Mouse (Mus musculus) limb, embryonic 14.5 days (tissue): ENCODE data around the gene Rbfox3. TPM values are rescaled to one million over a fixed set of nuclear protein-coding genes. Genes with fewer than 3 reads are reported as not detected.

ENCODE experiments used
- ATAC-seq: fragments of 200-750 bp; cut with Nextera tagmentation; 2 replicates; pipeline ENCODE4 v1.8.0; 2017; ENCODE audit warnings: low read depth, moderate number of reproducible peaks, moderate TSS enrichment; ENCODE audit not compliant: low FRiP score
- DNase-seq: peaks from one replicate; pipeline ENCODE4 v3.0.0-alpha.2; 2015; ENCODE audit warnings: low spot score
- H3K27ac ChIP-seq: fragments of 300-500 bp; sonication (generic); replicated peaks from 2 replicates; pipeline ENCODE4 v1.5.1; 2014; ENCODE audit warnings: low read depth, mild to moderate bottlenecking, low read length, moderate library complexity, mixed read lengths
- H3K27me3 ChIP-seq: fragments of 300-500 bp; sonication (generic); 2 replicates; pipeline ENCODE4 v1.6.1; 2014; ENCODE audit warnings: low read length, mixed read lengths; ENCODE audit not compliant: control insufficient read depth, insufficient read depth
- H3K36me3 ChIP-seq: fragments of 300-500 bp; sonication (generic); 2 replicates; pipeline ENCODE4 v1.6.1; 2014; ENCODE audit warnings: mild to moderate bottlenecking, low read length, moderate library complexity, mixed read lengths; ENCODE audit not compliant: control insufficient read depth, insufficient read depth
- H3K4me1 ChIP-seq: fragments of 300-500 bp; sonication (generic); 2 replicates; pipeline ENCODE4 v1.6.1; 2014; ENCODE audit warnings: antibody characterized with exemption, low read length, mixed read lengths; ENCODE audit not compliant: control insufficient read depth, insufficient read depth
- H3K4me2 ChIP-seq: fragments of 300-500 bp; sonication (generic); replicated peaks from 2 replicates; pipeline ENCODE4 v1.6.1; 2014; ENCODE audit warnings: low read depth, mild to moderate bottlenecking, low read length, moderate library complexity; ENCODE audit not compliant: severe bottlenecking
- H3K4me3 ChIP-seq: fragments of 300-500 bp; sonication (generic); replicated peaks from 2 replicates; pipeline ENCODE4 v1.5.1; 2014; ENCODE audit warnings: low read length
- H3K9ac ChIP-seq: fragments of 300-500 bp; sonication (generic); 2 replicates; pipeline ENCODE4 v1.6.1; 2014; ENCODE audit warnings: mild to moderate bottlenecking, low read depth, low read length, moderate library complexity; ENCODE audit not compliant: severe bottlenecking
- H3K9me3 ChIP-seq: fragments of 300-500 bp; sonication (generic); 2 replicates; pipeline ENCODE4 v1.6.1; 2016; ENCODE audit warnings: low read length; ENCODE audit not compliant: control insufficient read depth
- POLR2A ChIP-seq: fragments of 200-500 bp; IDR thresholded peaks from 2 replicates; pipeline ENCODE4 v1.8.0; 2012; ENCODE audit warnings: inconsistent platforms, mild to moderate bottlenecking, moderate library complexity, borderline replicate concordance; ENCODE audit not compliant: insufficient read depth, insufficient read length; ENCODE audit errors: extremely low read depth
- WGBS: fragments of 180-500 bp; shearing (Covaris S2); extraction: QIAGEN DNeasy Blood & Tissue Kit; methylation state at CpG from one replicate; pipeline ENCODE4 v1.1.7; 2014; 5-methylcytosine and 5-hydroxymethylcytosine counted together
- polyA plus RNA-seq, 2 experiments: library from polyadenylated mRNA; depleted of rRNA in 1 of 2; stranded (reverse) in 1 of 2; unstranded in 1 of 2; fragments of >200 nt; fragmentation: Nextera tagmentation in 1 of 2; extraction: Ambion mirVana in 1 of 2; gene quantifications; 2 replicates each; pipeline versions ENCODE4 v1.2.1 to v1.2.3; 2012 to 2014

Rbfox3 gene
- polyA plus RNA-seq, 2 experiments, result 0.43 to 0.44 TPM

DNA sequence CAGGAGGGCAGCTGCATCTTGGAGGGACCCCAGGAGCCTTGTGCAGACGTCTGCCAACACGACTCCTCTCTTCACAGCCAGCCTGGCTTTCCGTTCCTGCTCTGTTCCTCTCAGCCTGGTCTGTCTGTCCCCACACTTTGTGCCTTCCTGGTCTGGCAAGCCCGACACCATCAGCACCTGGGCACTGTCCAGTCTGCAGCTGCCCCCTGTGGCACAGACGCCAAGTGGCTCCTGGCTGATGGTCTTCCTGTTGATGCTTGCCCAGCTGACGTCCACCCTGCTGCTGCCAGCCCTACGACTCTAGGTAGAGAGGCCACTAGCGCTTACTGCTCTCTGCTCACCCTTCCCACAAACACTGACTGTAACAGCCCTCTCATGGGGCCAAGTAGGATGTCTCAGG is 365.1 kb downstream of the Rbfox3 start:
- H3K27ac ChIP-seq, result no peak overlapping the region
- DNase-seq (no peak), ATAC-seq (no peak)
- no peak for TF ChIP-seq POLR2A
- no peaks in the 10 kb centered on the region for H3K9me3 ChIP-seq
- H3K4me2 ChIP-seq, result no peak overlapping the region
- H3K4me3 ChIP-seq, result no peak overlapping the region
- no peaks in the 10 kb centered on the region for H3K4me1 ChIP-seq
- H3K36me3 ChIP-seq, result no peaks in the 10 kb centered on the region
- H3K27me3 ChIP-seq, result no peaks in the 10 kb centered on the region
- 69% methylated on average over 8 of the region's 8 CpGs for WGBS
- no peak overlapping the region for H3K9ac ChIP-seq

DNA sequence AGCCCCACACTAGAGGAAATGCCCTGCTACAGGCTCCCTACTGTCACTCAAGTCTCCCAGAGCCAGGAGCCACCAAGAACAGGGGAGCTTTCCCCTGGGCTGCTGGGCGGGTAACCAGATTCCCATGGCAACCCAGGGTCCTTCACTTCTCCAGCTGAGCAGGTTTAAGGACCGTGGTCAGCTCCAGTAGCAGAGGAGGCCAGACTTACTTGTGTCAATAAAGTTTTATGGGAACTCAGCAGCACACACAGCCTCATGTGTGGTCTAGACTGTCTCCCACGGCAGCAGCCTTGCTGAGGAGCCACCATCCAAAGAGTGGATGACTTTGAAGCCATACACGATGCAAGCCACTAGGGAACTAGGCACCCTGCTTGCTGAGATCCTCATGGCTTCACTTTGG is 365.7 kb downstream of the Rbfox3 start:
- H3K9ac ChIP-seq, result no peak overlapping the region
- 15% methylated on average over 4 of the region's 4 CpGs for WGBS
- H3K4me2 ChIP-seq, result no peak overlapping the region
- DNase-seq (peak; percentile 12), ATAC-seq (peak; percentile 37; the same call in 1 of the 2 replicates)
- H3K27me3 ChIP-seq, result no peaks in the 10 kb centered on the region
- H3K4me3 ChIP-seq, result no peak overlapping the region
- no peaks in the 10 kb centered on the region for H3K9me3 ChIP-seq
- no peak for TF ChIP-seq POLR2A
- no peaks in the 10 kb centered on the region for H3K36me3 ChIP-seq
- no peaks in the 10 kb centered on the region for H3K4me1 ChIP-seq
- no peak overlapping the region for H3K27ac ChIP-seq

DNA sequence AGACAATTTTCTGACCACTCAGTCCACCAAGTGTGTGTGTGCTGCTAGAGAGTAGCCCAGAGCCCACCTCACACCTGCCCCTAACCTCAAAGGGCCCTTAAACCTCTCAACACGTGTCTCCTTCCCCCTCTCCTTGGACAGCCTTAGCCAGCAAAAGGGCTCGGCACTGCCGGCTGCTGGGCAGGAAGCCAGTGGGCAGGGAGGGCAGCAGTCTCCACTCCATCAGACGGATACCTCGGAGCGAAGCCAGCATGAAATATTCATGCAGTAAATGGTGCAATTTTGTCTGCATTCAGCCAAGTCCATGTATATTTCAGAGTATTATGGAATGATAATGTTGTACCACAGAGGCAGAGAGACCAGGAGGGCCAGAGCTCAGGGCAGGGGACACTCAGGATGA is 366.8 kb downstream of the Rbfox3 start:
- no peak overlapping the region for H3K9ac ChIP-seq
- H3K9me3 ChIP-seq, result no peaks in the 10 kb centered on the region
- no peak for ATAC-seq
- H3K36me3 ChIP-seq, result no peaks in the 10 kb centered on the region
- H3K4me3 ChIP-seq, result no peak overlapping the region
- TF ChIP-seq POLR2A, result no peak
- H3K4me2 ChIP-seq, result no peak overlapping the region
- no peaks in the 10 kb centered on the region for H3K4me1 ChIP-seq
- DNase-seq, result no peak
- H3K27me3 ChIP-seq, result no peaks in the 10 kb centered on the region
- H3K27ac ChIP-seq, result no peak overlapping the region
- WGBS, result 77% methylated on average over 6 of the region's 6 CpGs

DNA sequence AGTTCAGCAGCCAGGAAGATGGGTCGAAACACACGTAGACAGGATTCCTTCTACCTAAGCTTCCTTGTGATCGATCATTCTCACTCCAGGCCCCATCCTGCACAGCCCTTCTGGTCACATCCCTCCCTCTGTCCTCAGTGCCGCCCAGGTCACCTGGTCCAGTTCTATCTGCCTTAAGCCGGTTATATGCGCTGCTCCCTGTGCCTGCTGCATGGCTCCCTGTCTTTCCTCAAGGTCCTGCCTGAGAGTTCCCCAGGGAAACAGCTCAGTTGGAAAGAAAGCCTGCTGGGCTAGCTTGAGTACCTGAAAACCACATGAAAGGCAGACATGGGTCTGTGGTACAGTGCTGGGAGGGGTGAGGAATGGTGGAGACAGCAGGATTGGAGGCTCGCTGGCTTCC is 368.5 kb downstream of the Rbfox3 start:
- Histone ChIP-seq H3K36me3 (no peaks in the 10 kb centered on the region), H3K9ac (no peak overlapping the region), H3K27me3 (no peaks in the 10 kb centered on the region), H3K27ac (no peak overlapping the region), H3K4me1 (no peaks in the 10 kb centered on the region), H3K4me2 (no peak overlapping the region), H3K4me3 (no peak overlapping the region), H3K9me3 (no peaks in the 10 kb centered on the region)
- ATAC-seq (no peak), DNase-seq (no peak)
- no peak for TF ChIP-seq POLR2A
- WGBS, result 68% methylated on average over 7 of the region's 7 CpGs

DNA sequence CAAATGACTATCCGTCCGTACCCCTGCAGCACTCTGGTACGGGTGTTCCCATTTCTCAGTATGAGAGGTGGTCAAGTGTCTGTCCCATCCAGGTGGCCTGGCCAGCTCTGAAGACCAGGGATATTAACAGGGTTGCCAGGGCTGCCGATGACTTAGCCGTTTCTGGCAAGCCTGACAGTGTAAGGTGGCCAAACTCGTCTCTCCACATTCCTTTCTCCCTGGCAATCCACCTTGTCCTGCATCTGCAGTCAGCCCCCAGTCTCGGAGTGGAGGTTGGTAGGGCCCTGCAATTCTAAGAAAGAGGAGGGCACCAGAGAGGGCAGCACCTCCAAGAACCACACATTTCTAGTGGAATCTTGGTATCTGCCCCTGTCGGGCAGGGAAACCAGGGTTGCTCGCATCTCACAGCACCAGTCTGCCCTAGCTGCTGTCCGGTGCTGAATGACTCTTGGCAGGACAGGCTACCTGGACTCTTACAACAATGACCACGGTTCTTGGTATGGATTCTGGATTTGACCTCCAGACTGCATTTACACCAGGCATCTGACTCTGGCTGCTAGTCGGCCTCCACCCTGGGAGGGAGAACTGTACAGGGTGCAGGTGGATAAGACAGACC is 370.9 kb downstream of the Rbfox3 start:
- Histone ChIP-seq H3K36me3 (no peaks in the 10 kb centered on the region), H3K27ac (no peak overlapping the region), H3K4me3 (no peak overlapping the region), H3K4me2 (no peak overlapping the region), H3K27me3 (no peaks in the 10 kb centered on the region), H3K9ac (no peak overlapping the region), H3K4me1 (no peaks in the 10 kb centered on the region), H3K9me3 (no peaks in the 10 kb centered on the region)
- 50% methylated on average over 12 of the region's 12 CpGs for whole genome bisulfite sequencing
- TF ChIP-seq POLR2A, result no peak
- DNase-seq (no peak), ATAC-seq (no peak)

DNA sequence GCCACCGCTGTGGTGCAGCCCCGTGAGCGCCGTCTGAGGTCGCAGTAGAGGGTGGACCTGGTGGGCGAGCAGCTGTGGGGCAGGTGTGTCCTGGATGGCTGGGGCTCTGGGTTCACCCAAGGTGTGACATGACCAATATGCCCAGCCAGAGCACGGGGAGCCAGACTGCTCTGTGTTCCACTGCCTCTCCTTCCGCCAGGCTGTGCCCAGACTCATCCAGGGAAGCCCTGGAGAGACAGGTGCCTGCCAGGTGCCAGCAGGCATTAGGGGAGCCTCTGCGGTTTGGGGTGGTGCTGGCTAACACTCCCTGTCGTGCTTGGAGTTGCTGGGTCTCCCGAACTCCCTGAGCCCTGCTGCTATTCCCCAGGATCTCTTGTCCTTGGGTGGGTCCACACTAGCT is 373.4 kb downstream of the Rbfox3 start:
- Histone ChIP-seq H3K9ac (no peak overlapping the region), H3K4me1 (no peaks in the 10 kb centered on the region), H3K9me3 (no peaks in the 10 kb centered on the region), H3K27ac (no peak overlapping the region), H3K4me3 (no peak overlapping the region), H3K4me2 (no peak overlapping the region), H3K27me3 (no peaks in the 10 kb centered on the region), H3K36me3 (no peaks in the 10 kb centered on the region)
- 85% methylated on average over 10 of the region's 11 CpGs for WGBS
- DNase-seq (no peak), ATAC-seq (no peak)
- TF ChIP-seq POLR2A, result no peak
